Mouse (Mus musculus) testis, adult 2 months (tissue): ENCODE measurements around the gene Aff3.

Source experiments
- CTCF ChIP-seq: fragments of 200-500 bp; IDR thresholded peaks from 2 replicates; pipeline ENCODE4 v1.5.1; 2012; ENCODE audit warnings: low read depth, mild to moderate bottlenecking, inconsistent platforms, low read length, moderate library complexity; ENCODE audit not compliant: control insufficient read depth, insufficient read depth, insufficient replicate concordance
- POLR2A ChIP-seq: fragments of 200-500 bp; IDR thresholded peaks from 2 replicates; pipeline ENCODE4 v1.6.1; 2012; ENCODE audit warnings: low read depth, mild to moderate bottlenecking, inconsistent platforms, low read length, moderate library complexity; ENCODE audit not compliant: control insufficient read depth

DNA sequence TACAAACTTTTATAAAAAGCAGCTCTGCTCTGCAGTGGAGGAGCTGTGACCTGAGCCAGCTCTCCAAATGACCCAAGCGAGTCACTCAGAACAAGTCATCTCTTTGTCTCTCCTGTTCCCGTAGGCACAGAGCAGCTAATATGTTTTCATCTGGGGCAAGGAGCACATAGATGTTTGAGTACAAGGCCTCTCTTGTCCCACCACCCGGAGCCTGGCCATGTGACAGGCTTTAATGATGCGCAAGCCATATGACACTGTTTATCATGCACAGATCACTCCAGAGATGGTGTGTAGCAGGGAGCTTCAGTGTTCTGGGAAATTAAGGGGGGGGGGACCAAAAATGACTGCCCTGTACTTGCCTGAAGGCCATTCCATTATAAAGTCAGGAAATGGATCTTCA is 262.9 kb downstream of the Aff3 start:
- TF ChIP-seq POLR2A (no peak), CTCF (no peak)
